ENCODE assay signal across 8 mouse cellular contexts in the genomic region with DNA sequence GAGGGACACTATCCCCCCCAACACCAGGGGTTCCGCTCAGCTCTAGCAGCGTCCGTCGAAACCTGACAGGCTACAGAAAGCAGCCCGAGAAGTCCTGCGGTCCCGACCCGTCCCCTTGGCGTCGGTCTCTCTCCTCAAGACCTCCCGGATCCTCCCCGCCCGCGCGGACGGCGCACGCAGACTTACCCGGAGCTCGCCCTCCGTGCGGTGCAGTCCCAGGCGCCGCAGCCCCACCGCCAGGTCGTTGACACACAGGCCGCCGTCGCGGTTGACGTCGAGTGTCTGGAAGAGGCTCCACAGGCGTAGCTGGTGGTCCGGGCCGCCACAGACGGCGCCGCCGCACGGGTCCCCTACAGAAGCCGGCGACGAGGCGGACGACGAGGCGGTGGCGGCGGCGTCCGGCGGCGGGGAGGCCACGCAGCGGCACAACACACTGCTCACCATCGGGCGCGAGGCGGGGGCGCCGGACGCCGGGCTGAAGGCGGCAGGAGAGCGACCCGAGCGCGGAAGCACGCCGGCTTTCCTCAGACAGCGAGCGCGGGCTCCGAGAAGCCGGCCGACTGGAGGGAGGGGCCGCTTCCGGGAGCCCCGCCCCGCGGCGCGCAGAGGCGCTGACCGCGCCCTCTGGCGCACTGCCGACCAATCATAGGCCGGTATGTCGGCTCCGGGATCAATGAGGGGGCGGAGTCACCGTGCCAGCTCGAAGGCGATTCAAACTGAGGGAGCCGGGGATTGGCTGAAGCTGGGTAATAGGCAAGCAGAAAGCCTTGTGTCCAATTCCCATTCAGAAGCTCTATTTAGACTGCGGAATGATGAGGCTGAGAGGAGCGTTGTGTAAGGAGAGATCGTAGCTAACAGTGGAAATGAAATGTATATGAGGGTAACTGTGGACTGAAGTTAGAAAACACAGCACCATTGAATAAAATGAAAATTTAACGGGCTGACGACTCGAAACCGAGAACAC. TPM values are rescaled to one million over a fixed set of nuclear protein-coding genes. Genes with fewer than 3 reads are reported as not detected.
DNase-seq lines count a peak whose midpoint lies in the region; ATAC-seq lines count a peak whose summit lies in the region.

A gene (minus strand): TSS at position 565 of the 964 bp plus-strand sequence.

- peak; percentile 93 for ATAC-seq in hindbrain, embryonic 11.5 days (ENCODE audit: low FRiP score)

- H3K4me1 ChIP-seq in hindbrain, embryonic 11.5 days (replicated peaks; ENCODE audit: control insufficient read depth, insufficient read depth, low read length) = peaks cover 4% of the 10 kb centered on the region; the same call in 1 of the 2 replicates

- DNase-seq in MN1 (ENCODE audit: low spot score) = peak; percentile 98
- DNase-seq in cerebellum, adult 9-10 months = peak; percentile 98
- DNase-seq in frontal cortex, adult 2 months (ENCODE audit: extremely low spot score in 1 of 2, low spot score in 1 of 2) = peak; percentile 92 to 98
- peak; percentile 98 for DNase-seq in hindbrain, embryonic 11.5 days (ENCODE audit: low spot score)
- DNase-seq in layer of hippocampus, postnatal 10 days (ENCODE audit: low spot score in 2 of 2) = peak; percentile 98 to 99
- DNase-seq in lung, postnatal 10 days = peak; percentile 98
- DNase-seq in ovary, postnatal 36 days (ENCODE audit: low spot score) = peak; percentile 97
- peak; percentile 97 for DNase-seq in thymus, postnatal 25 days

- WGBS in hindbrain, embryonic 11.5 days = under 1% methylated on average over 100 of the region's 103 CpGs

- H3K9ac ChIP-seq in hindbrain, embryonic 11.5 days (ENCODE audit: low read depth, low read length) = peak within 1 kb of the TSS; percentile 83

- no peaks in the 10 kb centered on the region for H3K27me3 ChIP-seq in hindbrain, embryonic 11.5 days (ENCODE audit: control insufficient read depth, insufficient read depth, low read length)

- H3K9me3 ChIP-seq in hindbrain, embryonic 11.5 days (ENCODE audit: control insufficient read depth, low read length) = no peaks in the 10 kb centered on the region

- H3K36me3 ChIP-seq in hindbrain, embryonic 11.5 days (ENCODE audit: control insufficient read depth, insufficient read depth, low read length) = 0 out of 2 replicates have a peak, but pooled peaks cover 3% of the 10 kb centered on the region

- peak within 1 kb of the TSS; percentile 79 for H3K27ac ChIP-seq in hindbrain, embryonic 11.5 days (ENCODE audit: low read depth, low read length)

- H3K4me3 ChIP-seq in hindbrain, embryonic 11.5 days (ENCODE audit: low read depth, low read length) = peak within 1 kb of the TSS; percentile 75

- H3K4me2 ChIP-seq in hindbrain, embryonic 11.5 days (replicated peaks; ENCODE audit: low read depth, low read length) = peak within 1 kb of the TSS; percentile 82

RNA-seq across cellular contexts. Expression of the gene that starts here (rescaled TPM):
- 44.3 and 49.9 TPM in 2 replicates for polyA plus RNA-seq in frontal cortex, adult 2 months (2012; rRNA removed)
- polyA plus RNA-seq in hindbrain, embryonic 11.5 days (2014; fragmentation: Nextera tagmentation; extraction: Ambion mirVana) = 19.5 and 28.4 TPM in 2 replicates
- total RNA-seq in layer of hippocampus, postnatal 10 days (2021) = 10 to 100 TPM; 46.0 to 48.9 TPM

Comparison
In these comparisons a context has a peak if more than half of its experiments do, and no peak if none do; other contexts are left out.
1. Peak in every context shown above with its lines: DNase-seq, ATAC-seq, H3K4me3 ChIP-seq and H3K27ac ChIP-seq.